Mouse (Mus musculus) stomach, embryonic 14.5 days (tissue): Measurements from ENCODE around the gene Cdkal1. TPM values are rescaled to one million over a fixed set of nuclear protein-coding genes. Genes with fewer than 3 reads are reported as not detected.

Experiments
- ATAC-seq: fragments of 200-750 bp; cut with Nextera tagmentation; 2 replicates; pipeline ENCODE4 v1.8.0; 2017; ENCODE audit warnings: low read depth, moderate TSS enrichment; ENCODE audit not compliant: insufficient number of reproducible peaks, insufficient read depth, low FRiP score
- H3K27ac ChIP-seq: fragments of 300-500 bp; sonication (generic); 2 replicates; pipeline ENCODE4 v1.5.1; 2014; ENCODE audit warnings: mild to moderate bottlenecking, low read length, moderate library complexity, mixed read lengths
- H3K27me3 ChIP-seq: fragments of 300-500 bp; sonication (generic); 2 replicates; pipeline ENCODE4 v1.6.1; 2014; ENCODE audit warnings: low read length, control low read depth, mixed read lengths; ENCODE audit not compliant: control insufficient read depth, insufficient read depth
- H3K36me3 ChIP-seq: fragments of 300-500 bp; sonication (generic); 2 replicates; pipeline ENCODE4 v1.6.1; 2014; ENCODE audit warnings: mild to moderate bottlenecking, control low read depth, low read length, moderate library complexity, mixed read lengths; ENCODE audit not compliant: control insufficient read depth, insufficient read depth
- H3K4me1 ChIP-seq: fragments of 300-500 bp; sonication (generic); 2 replicates; pipeline ENCODE4 v1.6.1; 2014; ENCODE audit warnings: low read length, control low read depth, mixed read lengths; ENCODE audit not compliant: control insufficient read depth, insufficient read depth
- H3K4me2 ChIP-seq: fragments of 300-500 bp; sonication (generic); replicated peaks from 2 replicates; pipeline ENCODE4 v1.6.1; 2014; ENCODE audit warnings: low read depth, low read length, control low read depth
- H3K4me3 ChIP-seq: fragments of 300-500 bp; sonication (generic); 2 replicates; pipeline ENCODE4 v1.5.1; 2014; ENCODE audit warnings: low read depth, low read length, control low read depth
- H3K9ac ChIP-seq: fragments of 300-500 bp; sonication (generic); replicated peaks from 2 replicates; pipeline ENCODE4 v1.6.1; 2014; ENCODE audit warnings: low read depth, mild to moderate bottlenecking, control low read depth, low read length, moderate library complexity, mixed read lengths
- H3K9me3 ChIP-seq: fragments of 300-500 bp; sonication (generic); 2 replicates; pipeline ENCODE4 v1.6.1; 2016; ENCODE audit warnings: low read depth, low read length, control low read depth; ENCODE audit not compliant: control insufficient read depth
- WGBS: fragments of 180-500 bp; shearing (Covaris S2); extraction: QIAGEN DNeasy Blood & Tissue Kit; methylation state at CpG from one replicate; pipeline ENCODE4 v1.1.7; 2014; 5-methylcytosine and 5-hydroxymethylcytosine counted together
- polyA plus RNA-seq: library from polyadenylated mRNA; unstranded; fragments of >200 nt; fragmentation: Nextera tagmentation; extraction: Ambion mirVana; gene quantifications from 2 replicates; pipeline ENCODE4 v1.2.1, GENCODE M21; 2014

The Cdkal1 gene
- polyA plus RNA-seq, 1 experiment from 2014 or later = 44.8 TPM

DNA sequence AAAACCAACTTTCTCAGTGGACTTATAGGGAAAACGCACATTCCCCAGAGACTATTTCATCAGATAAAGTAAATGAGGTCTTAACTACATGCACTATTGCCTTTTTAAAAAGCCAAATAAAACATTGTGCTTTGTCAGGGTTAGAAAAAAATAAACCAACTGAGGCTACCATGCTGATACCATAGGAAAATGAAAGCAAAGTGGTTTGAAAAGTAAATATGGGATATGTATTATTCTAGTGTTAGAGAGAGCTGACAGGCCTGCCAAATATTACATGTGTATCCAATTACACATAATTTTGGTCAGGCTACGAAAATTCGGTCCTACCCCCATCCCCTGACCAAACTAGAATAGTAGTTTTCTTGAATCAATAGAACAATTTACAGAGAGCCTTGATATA is 184.8 kb downstream of the Cdkal1 start:
- no peaks in the 10 kb centered on the region for H3K36me3 ChIP-seq
- H3K4me2 ChIP-seq = no peak overlapping the region
- H3K27me3 ChIP-seq = no peaks in the 10 kb centered on the region
- ATAC-seq = no peak
- no peaks in the 10 kb centered on the region for H3K4me1 ChIP-seq
- WGBS = 68% methylated on average over 3 of the region's 3 CpGs
- no peak overlapping the region for H3K27ac ChIP-seq
- no peak overlapping the region for H3K4me3 ChIP-seq
- no peak overlapping the region for H3K9ac ChIP-seq
- H3K9me3 ChIP-seq = no peaks in the 10 kb centered on the region

DNA sequence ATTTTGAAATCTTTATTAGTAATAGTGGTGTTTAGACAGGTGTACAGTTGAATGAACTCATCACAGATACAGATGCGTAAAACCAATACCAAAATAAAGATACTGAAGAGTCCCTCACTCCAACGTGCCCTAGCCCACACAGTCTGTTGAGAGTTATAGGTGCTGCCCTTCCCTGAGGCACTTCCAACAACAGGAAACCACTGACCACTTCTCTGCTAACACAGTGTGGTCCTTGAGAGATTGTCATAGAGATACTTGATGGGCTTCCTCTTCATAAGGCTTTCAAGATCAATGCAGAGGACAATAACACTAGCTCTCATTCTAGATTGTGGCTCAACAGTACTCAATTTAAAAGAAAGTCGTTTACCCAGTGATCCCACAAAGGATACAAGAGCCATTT is 191.6 kb downstream of the Cdkal1 start:
- Histone ChIP-seq H3K36me3 (no peaks in the 10 kb centered on the region), H3K27me3 (no peaks in the 10 kb centered on the region), H3K27ac (no peak overlapping the region), H3K4me3 (no peak overlapping the region), H3K9ac (no peak overlapping the region), H3K9me3 (no peaks in the 10 kb centered on the region), H3K4me2 (no peak overlapping the region), H3K4me1 (no peaks in the 10 kb centered on the region)
- no peak for ATAC-seq
- WGBS = 68% methylated on average over 3 of the region's 3 CpGs

DNA sequence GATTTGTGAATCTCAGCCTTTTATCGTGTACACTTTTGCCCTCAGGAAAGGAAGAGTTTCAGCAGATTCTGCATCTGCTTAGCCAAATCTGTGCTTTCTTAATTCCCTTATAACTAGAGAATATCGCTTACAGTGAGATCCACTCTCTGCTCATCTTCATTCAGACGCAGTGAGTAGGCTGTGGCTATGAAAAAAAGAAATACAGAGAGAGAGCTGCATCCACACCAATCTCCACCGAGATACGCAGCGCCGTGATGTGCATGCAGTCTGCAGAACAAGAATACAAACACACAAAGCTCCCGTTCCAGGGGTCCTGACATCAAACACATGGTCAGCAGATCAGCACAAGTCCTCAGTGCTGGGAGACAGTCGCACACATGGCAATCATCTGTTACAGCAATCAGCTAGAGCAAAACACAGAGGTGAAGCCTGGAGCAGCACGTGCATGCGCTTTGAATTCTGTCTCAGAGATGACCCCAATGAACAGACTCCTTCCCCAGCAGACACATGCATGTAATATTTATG is 199.6 kb downstream of the Cdkal1 start:
- no peak overlapping the region for H3K27ac ChIP-seq
- no peaks in the 10 kb centered on the region for H3K27me3 ChIP-seq
- H3K4me2 ChIP-seq = no peak overlapping the region
- H3K9ac ChIP-seq = no peak overlapping the region
- no peak overlapping the region for H3K4me3 ChIP-seq
- no peak for ATAC-seq
- H3K36me3 ChIP-seq = no peaks in the 10 kb centered on the region
- no peaks in the 10 kb centered on the region for H3K4me1 ChIP-seq
- no peaks in the 10 kb centered on the region for H3K9me3 ChIP-seq
- WGBS = 67% methylated on average over 11 of the region's 11 CpGs

DNA sequence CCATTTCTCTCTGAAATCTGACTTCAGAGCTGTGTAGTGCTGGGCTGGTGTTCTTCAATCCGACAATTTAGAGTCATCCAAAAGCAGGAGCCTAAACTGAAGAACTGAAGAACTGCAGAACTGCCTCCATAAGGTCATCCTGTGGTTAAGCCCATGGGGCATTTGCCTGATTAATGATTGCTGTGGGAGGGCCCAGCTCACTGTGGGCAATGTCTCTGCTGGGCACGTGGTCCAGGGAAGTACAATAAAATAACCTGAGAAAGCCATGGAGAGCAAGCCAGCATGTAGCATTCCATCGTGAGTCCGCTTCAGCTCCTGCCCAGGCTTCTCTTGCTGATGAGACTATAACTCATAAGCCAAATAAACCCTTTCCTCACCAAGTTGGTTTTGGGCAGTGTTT is 202.1 kb downstream of the Cdkal1 start:
- H3K27ac ChIP-seq = no peak overlapping the region

DNA sequence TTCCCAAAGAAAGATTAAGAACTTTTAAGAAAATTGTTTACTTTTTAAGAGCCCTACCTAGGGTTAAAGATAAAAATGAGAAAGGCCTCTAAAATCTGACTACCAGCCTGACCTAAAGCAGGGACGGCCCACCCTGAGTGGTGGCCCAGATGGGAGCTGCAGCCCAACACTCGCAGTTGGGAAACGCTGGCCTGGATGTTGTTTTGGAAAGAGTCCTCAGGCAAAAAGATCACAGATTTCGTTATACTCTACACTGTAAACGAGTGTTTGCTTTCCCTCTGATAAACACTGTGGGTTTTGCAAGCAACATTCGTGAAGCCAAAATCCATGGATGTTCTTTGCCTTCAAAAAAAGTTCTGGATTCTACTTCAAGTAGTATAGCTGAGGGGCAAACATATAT is 202.7 kb downstream of the Cdkal1 start:
- no peak for ATAC-seq

More for the DNA sequence above, 202.1 kb downstream of the Cdkal1 start:
- Histone ChIP-seq H3K4me1 (no peaks in the 10 kb centered on the region), H3K9ac (no peak overlapping the region), H3K27me3 (no peaks in the 10 kb centered on the region), H3K36me3 (no peaks in the 10 kb centered on the region), H3K9me3 (no peaks in the 10 kb centered on the region), H3K4me3 (no peak overlapping the region), H3K4me2 (no peak overlapping the region)
- ATAC-seq = no peak
- 75% methylated on average over 4 of the region's 4 CpGs for WGBS

DNA sequence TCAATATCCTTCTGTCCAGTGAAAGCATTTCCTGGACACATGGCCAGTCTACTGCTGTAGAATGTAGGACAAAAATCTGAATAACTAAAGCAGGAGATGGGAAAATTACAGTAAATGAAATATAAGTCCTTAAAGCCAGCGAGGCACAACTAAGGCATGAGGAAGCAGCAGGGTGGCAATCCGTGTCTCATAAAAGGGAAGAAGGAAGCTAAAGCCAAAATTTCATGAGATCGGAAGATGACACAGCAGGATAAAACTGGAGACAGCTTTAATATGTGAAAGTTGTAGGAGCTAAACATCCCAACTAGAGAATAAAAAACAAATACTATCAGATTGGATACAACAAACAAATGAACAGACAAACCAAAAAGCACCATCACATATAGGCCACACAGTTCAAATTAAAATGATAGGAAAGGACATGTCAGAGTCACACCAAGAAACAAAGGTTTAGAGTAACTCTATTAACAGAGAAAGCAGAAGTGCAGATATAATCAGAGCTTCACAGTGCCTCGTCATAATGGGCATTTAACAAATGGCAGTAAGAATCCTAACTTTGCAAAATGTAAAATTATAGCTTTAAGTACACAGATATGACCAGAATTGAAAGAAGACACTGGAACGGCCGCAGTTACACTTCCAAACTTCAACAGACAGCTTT is 204.8 kb downstream of the Cdkal1 start:
- H3K4me3 ChIP-seq = no peak overlapping the region
- no peak overlapping the region for H3K9ac ChIP-seq
- H3K27me3 ChIP-seq = no peaks in the 10 kb centered on the region
- no peak for ATAC-seq
- no peak overlapping the region for H3K27ac ChIP-seq
- no peak overlapping the region for H3K4me2 ChIP-seq
- 84% methylated on average over 6 of the region's 6 CpGs for WGBS
- no peaks in the 10 kb centered on the region for H3K36me3 ChIP-seq
- H3K4me1 ChIP-seq = no peaks in the 10 kb centered on the region
- H3K9me3 ChIP-seq = no peaks in the 10 kb centered on the region

More for the DNA sequence above, 202.7 kb downstream of the Cdkal1 start:
- H3K4me1 ChIP-seq = no peaks in the 10 kb centered on the region
- 83% methylated on average over 6 of the region's 6 CpGs for WGBS
- H3K36me3 ChIP-seq = no peaks in the 10 kb centered on the region
- no peak overlapping the region for H3K4me2 ChIP-seq
- H3K27ac ChIP-seq = no peak overlapping the region
- no peak overlapping the region for H3K9ac ChIP-seq
- H3K27me3 ChIP-seq = no peaks in the 10 kb centered on the region
- H3K4me3 ChIP-seq = no peak overlapping the region
- H3K9me3 ChIP-seq = no peaks in the 10 kb centered on the region

DNA sequence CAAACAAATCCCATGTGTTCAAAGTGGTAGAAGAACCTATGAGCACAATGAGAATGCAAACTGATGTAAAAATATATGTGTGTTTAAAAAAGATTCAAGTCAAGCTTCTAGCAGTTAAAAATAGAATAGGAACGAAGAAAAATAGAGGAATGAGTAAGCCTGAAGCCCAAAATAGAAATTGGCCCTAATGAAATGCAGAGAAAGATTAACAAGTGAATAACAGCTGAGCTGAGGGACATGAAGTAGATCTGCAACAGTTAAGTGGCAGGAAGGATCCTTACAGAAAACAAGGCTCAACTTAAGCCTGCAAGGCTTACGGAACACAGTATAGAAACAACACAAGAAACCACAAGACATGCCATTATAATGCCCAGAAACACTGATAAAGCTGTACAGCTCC is 205.9 kb downstream of the Cdkal1 start:
- H3K27me3 ChIP-seq = no peaks in the 10 kb centered on the region
- no peak overlapping the region for H3K4me3 ChIP-seq
- H3K9me3 ChIP-seq = no peaks in the 10 kb centered on the region
- no peaks in the 10 kb centered on the region for H3K36me3 ChIP-seq
- no peaks in the 10 kb centered on the region for H3K4me1 ChIP-seq
- no peak overlapping the region for H3K27ac ChIP-seq
- no peak overlapping the region for H3K4me2 ChIP-seq
- ATAC-seq = no peak
- no peak overlapping the region for H3K9ac ChIP-seq
- WGBS = 68% methylated on average over 2 of the region's 2 CpGs

DNA sequence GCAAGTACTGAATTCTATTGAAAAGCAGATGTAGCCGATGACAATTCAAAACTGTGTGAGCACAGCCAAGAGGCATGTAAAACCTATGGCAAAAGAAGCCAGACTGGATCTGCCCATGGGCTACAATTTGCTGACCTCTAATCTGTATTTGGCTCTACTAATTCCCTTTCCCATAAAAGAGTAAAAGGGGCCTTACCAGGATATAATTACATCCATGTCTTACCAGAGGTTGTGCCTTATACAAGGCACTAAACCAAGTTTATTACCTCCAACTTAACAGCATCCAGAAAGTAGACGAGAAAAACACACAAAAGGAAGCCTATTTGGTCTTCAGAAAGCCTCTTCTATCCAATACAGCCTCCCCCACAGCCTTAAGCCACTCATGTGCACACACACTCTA is 213.2 kb downstream of the Cdkal1 start:
- Histone ChIP-seq H3K27me3 (no peaks in the 10 kb centered on the region), H3K4me2 (no peak overlapping the region), H3K9me3 (no peaks in the 10 kb centered on the region), H3K36me3 (no peaks in the 10 kb centered on the region), H3K4me1 (no peaks in the 10 kb centered on the region; the same call in 1 of the 2 replicates), H3K9ac (no peak overlapping the region), H3K4me3 (no peak overlapping the region), H3K27ac (no peak overlapping the region)
- ATAC-seq = no peak
- WGBS = 85% methylated on average over 2 of the region's 2 CpGs

DNA sequence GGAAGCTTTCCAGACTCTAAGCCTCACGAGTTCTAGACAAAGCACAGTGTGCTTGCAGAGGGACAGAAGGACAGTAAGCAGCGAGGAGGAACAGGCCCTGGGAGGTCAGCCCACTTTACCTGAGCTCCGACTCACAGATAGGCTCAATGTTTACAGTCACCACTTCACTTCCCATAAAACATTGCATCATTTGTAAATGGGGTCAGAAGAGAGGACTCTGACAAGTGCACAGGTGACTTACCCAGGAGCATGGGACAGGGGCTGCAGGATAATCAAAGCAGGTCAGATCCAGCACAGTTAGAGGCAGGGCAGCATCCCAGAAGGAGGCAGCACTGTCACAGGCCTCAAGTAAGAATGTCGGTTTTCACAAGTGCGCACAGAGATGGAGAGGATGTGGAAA is 214.3 kb downstream of the Cdkal1 start:
- no peaks in the 10 kb centered on the region for H3K9me3 ChIP-seq
- H3K4me2 ChIP-seq = no peak overlapping the region
- no peaks in the 10 kb centered on the region for H3K27me3 ChIP-seq
- no peak overlapping the region for H3K27ac ChIP-seq
- 68% methylated on average over 5 of the region's 5 CpGs for WGBS
- ATAC-seq = no peak
- H3K4me3 ChIP-seq = no peak overlapping the region
- H3K9ac ChIP-seq = no peak overlapping the region
- H3K4me1 ChIP-seq = no peaks in the 10 kb centered on the region; the same call in 1 of the 2 replicates
- H3K36me3 ChIP-seq = no peaks in the 10 kb centered on the region
